Mouse (Mus musculus) testis, adult 2 months (tissue): Measurements from ENCODE around the gene Pdcd10.

Experiments
- CTCF ChIP-seq: fragments of 200-500 bp; IDR thresholded peaks from 2 replicates; pipeline ENCODE4 v1.5.1; 2012; ENCODE audit warnings: low read depth, mild to moderate bottlenecking, inconsistent platforms, low read length, moderate library complexity; ENCODE audit not compliant: control insufficient read depth, insufficient read depth, insufficient replicate concordance
- POLR2A ChIP-seq: fragments of 200-500 bp; IDR thresholded peaks from 2 replicates; pipeline ENCODE4 v1.6.1; 2012; ENCODE audit warnings: low read depth, mild to moderate bottlenecking, inconsistent platforms, low read length, moderate library complexity; ENCODE audit not compliant: control insufficient read depth

- no peak for TF ChIP-seq CTCF
- no peak for TF ChIP-seq POLR2A
These were observed 25.6 kb downstream of the Pdcd10 start for GRCm38 (mm10) chr3:75531074-75531473.
